Mouse (Mus musculus): Measurements from ENCODE around the gene Gnao1. TPM values are rescaled to one million over a fixed set of nuclear protein-coding genes. Genes with fewer than 3 reads are reported as not detected.

Gene Gnao1
- polyA plus RNA-seq, 1 experiment from 2014 or later, result 11.0 TPM

DNA sequence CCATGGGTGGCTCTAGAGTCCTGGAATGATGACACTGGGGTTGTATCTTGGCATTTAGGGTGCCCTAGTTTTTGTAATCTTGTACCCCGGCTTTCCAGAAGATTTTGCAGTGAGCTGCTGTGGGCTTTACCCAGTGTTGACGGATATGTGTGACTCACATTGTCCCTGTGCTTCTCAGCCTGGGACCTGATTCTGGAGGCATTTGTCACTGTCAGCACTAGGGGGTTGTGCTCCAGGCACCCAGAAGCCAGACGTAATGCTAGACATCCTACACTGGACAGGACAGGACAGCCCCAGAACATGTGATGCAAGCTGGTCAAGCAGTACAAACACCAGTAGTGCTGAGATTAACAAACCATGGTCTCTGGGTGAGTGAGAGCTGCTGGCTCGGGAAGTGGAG, 136.0 kb downstream of the Gnao1 start:
- Histone ChIP-seq H3K4me3 (no peak overlapping the region), H3K4me2 (no peak overlapping the region), H3K9ac (no peak overlapping the region), H3K27me3 (no peaks in the 10 kb centered on the region), H3K4me1 (replicated peaks) (peaks cover 19% of the 10 kb centered on the region), H3K27ac (no peak overlapping the region), H3K9me3 (replicated peaks) (no peaks in the 10 kb centered on the region), H3K36me3 (0 out of 2 replicates have a peak, but pooled peaks cover 2% of the 10 kb centered on the region)
- ATAC-seq (replicated peaks; ENCODE audit: insufficient number of reproducible peaks, insufficient read depth, low FRiP score, low read depth), result no peak
- WGBS, result 31% methylated on average over 4 of the region's 4 CpGs

DNA sequence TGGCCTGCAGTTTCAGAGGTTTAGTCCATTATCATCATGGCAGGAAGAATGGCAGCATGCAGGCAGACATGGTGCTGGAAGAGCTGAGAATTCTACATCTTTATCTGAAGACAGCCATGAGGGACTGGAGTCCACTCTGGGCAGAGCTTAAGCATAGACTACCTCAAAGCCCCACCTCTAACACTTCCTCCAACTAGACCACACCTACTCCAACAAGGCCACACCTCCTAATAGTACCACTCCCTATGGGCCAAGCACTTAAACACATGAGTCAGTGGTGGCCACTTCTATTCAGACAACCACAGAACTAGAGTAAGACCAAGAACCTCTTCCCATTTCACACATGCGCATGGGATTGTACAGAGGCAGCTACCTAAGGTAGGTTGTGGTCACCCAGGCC, 136.6 kb downstream of the Gnao1 start:
- no peak overlapping the region for H3K9ac ChIP-seq
- no peak overlapping the region for H3K4me2 ChIP-seq
- H3K36me3 ChIP-seq, result 0 out of 2 replicates have a peak, but pooled peaks cover 3% of the 10 kb centered on the region
- H3K9me3 ChIP-seq (replicated peaks), result no peaks in the 10 kb centered on the region
- H3K27ac ChIP-seq, result no peak overlapping the region
- H3K27me3 ChIP-seq, result no peaks in the 10 kb centered on the region
- whole genome bisulfite sequencing, result 96% methylated on average over 1 of the region's 1 CpGs
- H3K4me1 ChIP-seq (replicated peaks), result peaks cover 12% of the 10 kb centered on the region
- H3K4me3 ChIP-seq, result no peak overlapping the region
- ATAC-seq (replicated peaks; ENCODE audit: insufficient number of reproducible peaks, insufficient read depth, low FRiP score, low read depth), result no peak

DNA sequence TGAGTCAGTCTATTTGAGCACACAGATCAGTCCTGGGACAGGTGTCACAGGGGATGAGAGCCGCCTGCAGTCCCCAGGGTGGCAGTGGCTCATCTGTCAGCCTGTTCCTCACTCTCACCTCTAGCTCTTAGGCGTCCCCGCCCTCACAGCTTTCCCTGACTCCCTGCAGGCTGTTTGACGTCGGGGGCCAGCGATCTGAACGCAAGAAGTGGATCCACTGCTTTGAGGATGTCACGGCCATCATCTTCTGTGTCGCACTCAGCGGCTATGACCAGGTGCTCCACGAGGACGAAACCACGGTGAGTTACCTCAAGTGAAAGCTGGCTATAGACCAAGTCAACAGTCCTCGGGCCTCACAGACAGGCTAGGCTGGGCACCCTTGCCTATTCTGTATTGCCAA, 140.4 kb downstream of the Gnao1 start:
- H3K27me3 ChIP-seq, result no peaks in the 10 kb centered on the region
- H3K9me3 ChIP-seq (replicated peaks), result no peaks in the 10 kb centered on the region
- no peak overlapping the region for H3K4me2 ChIP-seq
- H3K9ac ChIP-seq, result no peak overlapping the region
- 62% methylated on average over 14 of the region's 14 CpGs for WGBS
- peaks cover 6% of the 10 kb centered on the region; the same call in 1 of the 2 replicates for H3K4me1 ChIP-seq (replicated peaks)
- no peak for ATAC-seq (replicated peaks; ENCODE audit: insufficient number of reproducible peaks, insufficient read depth, low FRiP score, low read depth)
- H3K4me3 ChIP-seq, result no peak overlapping the region
- 0 out of 2 replicates have a peak, but pooled peaks cover 8% of the 10 kb centered on the region for H3K36me3 ChIP-seq
- H3K27ac ChIP-seq, result no peak overlapping the region

DNA sequence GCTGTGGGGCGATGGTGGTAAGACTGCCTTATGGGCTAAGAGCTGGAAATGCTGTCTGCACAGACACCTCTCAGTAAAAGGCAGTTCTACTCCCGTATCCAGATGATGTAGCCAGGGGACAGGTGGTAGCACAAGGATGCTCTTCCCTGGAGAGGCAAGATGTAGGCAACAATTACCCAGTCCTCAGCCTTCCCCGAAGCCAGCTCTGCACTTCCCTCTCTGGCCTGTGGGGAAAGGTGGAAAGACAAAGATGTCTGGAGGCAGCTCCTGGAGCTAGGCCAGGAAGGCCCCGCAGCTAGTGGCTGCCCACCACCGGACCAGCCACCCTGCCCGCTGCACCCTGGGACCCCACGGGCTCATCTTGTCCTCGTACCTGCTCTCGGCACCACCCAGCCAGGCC, 142.7 kb downstream of the Gnao1 start:
- Histone ChIP-seq H3K4me2 (no peak overlapping the region), H3K27me3 (no peaks in the 10 kb centered on the region), H3K27ac (no peak overlapping the region), H3K4me1 (replicated peaks) (no peaks in the 10 kb centered on the region; the same call in 1 of the 2 replicates), H3K9me3 (replicated peaks) (no peaks in the 10 kb centered on the region), H3K36me3 (0 out of 2 replicates have a peak, but pooled peaks cover 8% of the 10 kb centered on the region), H3K4me3 (no peak overlapping the region), H3K9ac (no peak overlapping the region)
- ATAC-seq (replicated peaks; ENCODE audit: insufficient number of reproducible peaks, insufficient read depth, low FRiP score, low read depth), result no peak
- WGBS, result 82% methylated on average over 9 of the region's 9 CpGs

DNA sequence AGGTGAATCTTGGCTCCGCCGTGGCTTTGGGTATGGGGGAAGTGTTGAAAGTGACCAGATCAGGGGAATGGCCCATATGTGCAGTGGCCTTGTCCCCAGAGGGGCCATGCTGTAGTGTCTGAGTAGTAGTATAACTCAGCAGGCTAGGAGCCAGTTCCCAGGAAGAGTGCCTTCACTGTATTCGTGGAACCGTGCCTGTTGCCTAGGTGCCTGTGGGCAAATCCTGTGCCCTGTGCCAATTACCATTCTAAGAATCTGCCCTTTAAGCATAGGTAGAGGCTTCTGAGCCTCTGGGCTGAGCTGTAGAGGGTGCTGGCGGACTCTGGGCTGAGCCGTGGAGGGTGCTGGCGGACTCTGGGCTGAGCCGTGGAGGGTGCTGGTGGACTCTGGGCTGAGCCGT, 148.6 kb downstream of the Gnao1 start:
- Histone ChIP-seq H3K9ac (no peak overlapping the region), H3K36me3 (0 out of 2 replicates have a peak, but pooled peaks cover 5% of the 10 kb centered on the region)
- WGBS, result 91% methylated on average over 9 of the region's 9 CpGs

DNA sequence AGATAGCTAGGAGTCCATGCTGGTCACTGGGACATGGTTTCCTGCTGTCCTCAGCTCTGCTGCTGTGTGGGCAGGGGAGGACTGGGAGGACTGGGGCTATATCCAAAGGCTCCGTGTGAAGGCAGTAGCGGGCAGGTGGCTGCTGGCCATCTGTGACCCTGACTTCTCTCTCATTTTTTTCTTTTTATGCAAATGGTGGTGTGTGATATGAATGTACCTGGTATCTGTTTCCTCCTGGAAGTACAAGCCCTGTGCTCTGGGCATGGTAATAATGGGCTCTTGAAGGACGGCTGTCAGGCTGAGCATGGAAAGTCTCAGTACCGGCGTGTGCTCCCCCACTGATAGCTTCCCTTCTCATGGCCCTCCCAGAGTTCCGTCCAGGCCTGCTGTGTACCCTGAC, 151.1 kb downstream of the Gnao1 start:
- no peak overlapping the region for H3K4me2 ChIP-seq

More for the DNA sequence above, 148.6 kb downstream of the Gnao1 start:
- Histone ChIP-seq H3K9me3 (replicated peaks) (no peaks in the 10 kb centered on the region), H3K4me3 (no peak overlapping the region), H3K4me2 (no peak overlapping the region), H3K27ac (no peak overlapping the region), H3K27me3 (no peaks in the 10 kb centered on the region), H3K4me1 (replicated peaks) (no peaks in the 10 kb centered on the region)
- ATAC-seq (replicated peaks; ENCODE audit: insufficient number of reproducible peaks, insufficient read depth, low FRiP score, low read depth), result no peak

DNA sequence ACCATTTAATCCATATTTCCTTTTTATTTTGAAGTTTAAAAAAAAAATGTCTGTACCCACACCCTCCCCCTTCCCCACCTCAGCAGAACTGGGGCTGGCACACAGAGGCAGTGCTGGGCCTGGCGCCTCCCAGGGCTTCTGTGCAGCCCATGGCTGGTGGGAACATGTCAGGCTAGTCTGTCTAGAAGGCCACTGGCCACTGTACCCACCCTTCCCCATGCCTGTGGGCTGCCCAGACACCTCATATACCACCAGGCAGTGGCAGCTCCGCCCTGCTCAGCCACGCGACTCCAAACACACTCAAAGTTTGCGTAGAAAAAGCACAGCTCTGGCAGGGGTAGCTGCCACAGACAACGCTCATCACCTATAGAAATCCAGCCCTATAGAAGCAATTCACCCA, 158.5 kb downstream of the Gnao1 start:
- Histone ChIP-seq H3K4me2 (no peak overlapping the region), H3K27ac (no peak overlapping the region), H3K27me3 (no peaks in the 10 kb centered on the region), H3K4me1 (replicated peaks) (no peaks in the 10 kb centered on the region), H3K4me3 (no peak overlapping the region), H3K9me3 (replicated peaks) (no peaks in the 10 kb centered on the region), H3K9ac (no peak overlapping the region), H3K36me3 (peaks cover 26% of the 10 kb centered on the region)
- ATAC-seq (replicated peaks; ENCODE audit: insufficient number of reproducible peaks, insufficient read depth, low FRiP score, low read depth), result no peak
- 78% methylated on average over 6 of the region's 6 CpGs for WGBS

More for the DNA sequence above, 151.1 kb downstream of the Gnao1 start:
- ATAC-seq (replicated peaks; ENCODE audit: insufficient number of reproducible peaks, insufficient read depth, low FRiP score, low read depth), result no peak
- no peaks in the 10 kb centered on the region for H3K27me3 ChIP-seq
- 61% methylated on average over 6 of the region's 6 CpGs for WGBS
- H3K9me3 ChIP-seq (replicated peaks), result no peaks in the 10 kb centered on the region
- H3K9ac ChIP-seq, result no peak overlapping the region
- no peaks in the 10 kb centered on the region for H3K4me1 ChIP-seq (replicated peaks)
- no peaks in the 10 kb centered on the region for H3K36me3 ChIP-seq
- H3K4me3 ChIP-seq, result no peak overlapping the region
- H3K27ac ChIP-seq, result no peak overlapping the region

DNA sequence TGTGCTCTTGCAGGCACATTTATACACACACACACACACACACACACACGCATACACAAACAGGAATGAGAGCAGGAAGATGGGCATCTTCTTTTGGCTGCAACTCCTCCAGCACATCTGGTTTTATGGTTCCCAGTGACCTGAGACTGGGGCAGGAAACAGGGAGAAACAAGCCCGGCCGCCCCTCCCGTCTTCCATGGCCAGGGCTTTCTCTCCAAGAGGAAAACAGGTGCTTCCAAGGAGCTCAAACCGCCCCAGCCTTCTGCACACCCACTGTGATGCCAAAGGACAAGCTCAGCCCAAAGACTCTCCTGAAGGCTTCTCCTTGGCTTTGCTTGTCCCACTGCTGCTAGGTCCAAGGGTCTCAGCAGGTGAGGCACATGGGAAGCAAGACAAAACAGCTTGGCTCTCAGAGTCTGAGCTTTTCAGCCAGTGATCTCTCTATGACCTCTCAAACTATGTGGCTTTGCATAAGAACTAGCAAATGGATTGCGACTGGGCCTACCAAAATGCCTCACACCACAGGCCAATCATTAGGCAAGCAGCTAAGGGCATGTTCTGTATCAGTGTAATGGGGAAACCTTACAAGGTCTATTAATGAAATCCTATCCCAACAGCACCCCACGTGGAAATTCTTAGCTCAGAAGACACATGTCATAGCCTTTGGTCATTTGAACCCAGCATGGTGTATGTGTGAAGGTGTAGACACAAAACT, 160.0 kb downstream of the Gnao1 start:
- Histone ChIP-seq H3K9ac (no peak overlapping the region), H3K27me3 (no peaks in the 10 kb centered on the region), H3K27ac (no peak overlapping the region), H3K36me3 (peaks cover 41% of the 10 kb centered on the region), H3K9me3 (replicated peaks) (no peaks in the 10 kb centered on the region), H3K4me2 (no peak overlapping the region), H3K4me1 (replicated peaks) (no peaks in the 10 kb centered on the region), H3K4me3 (no peak overlapping the region)
- ATAC-seq (replicated peaks; ENCODE audit: insufficient number of reproducible peaks, insufficient read depth, low FRiP score, low read depth), result no peak
- 78% methylated on average over 7 of the region's 7 CpGs for WGBS

DNA sequence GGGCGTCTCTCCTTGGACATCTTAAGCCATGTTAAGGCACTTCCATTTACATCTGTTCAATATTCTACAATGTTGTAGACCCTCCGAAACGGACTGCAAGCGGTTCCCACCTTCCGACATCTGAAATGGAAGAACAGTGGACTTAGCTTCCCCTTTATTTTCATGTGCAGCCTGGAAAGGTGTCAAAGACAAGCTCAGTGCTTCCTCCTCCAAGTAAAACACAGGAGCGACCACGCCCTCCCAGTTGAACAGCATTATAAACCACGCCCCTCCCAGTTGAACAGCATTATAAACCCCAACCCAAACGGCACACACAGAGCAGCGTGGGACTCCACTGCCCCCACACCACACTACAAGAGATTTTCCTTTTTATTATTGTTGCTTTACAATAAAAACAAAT, 161.7 kb downstream of the Gnao1 start:
- 91% methylated on average over 10 of the region's 10 CpGs for WGBS
- H3K4me1 ChIP-seq (replicated peaks), result no peaks in the 10 kb centered on the region
- no peak overlapping the region for H3K9ac ChIP-seq
- no peak overlapping the region for H3K4me3 ChIP-seq
- H3K9me3 ChIP-seq (replicated peaks), result no peaks in the 10 kb centered on the region
- H3K27me3 ChIP-seq, result no peaks in the 10 kb centered on the region
- no peak overlapping the region for H3K4me2 ChIP-seq
- ATAC-seq (replicated peaks; ENCODE audit: insufficient number of reproducible peaks, insufficient read depth, low FRiP score, low read depth), result no peak
- H3K27ac ChIP-seq, result no peak overlapping the region
- peaks cover 57% of the 10 kb centered on the region for H3K36me3 ChIP-seq

DNA sequence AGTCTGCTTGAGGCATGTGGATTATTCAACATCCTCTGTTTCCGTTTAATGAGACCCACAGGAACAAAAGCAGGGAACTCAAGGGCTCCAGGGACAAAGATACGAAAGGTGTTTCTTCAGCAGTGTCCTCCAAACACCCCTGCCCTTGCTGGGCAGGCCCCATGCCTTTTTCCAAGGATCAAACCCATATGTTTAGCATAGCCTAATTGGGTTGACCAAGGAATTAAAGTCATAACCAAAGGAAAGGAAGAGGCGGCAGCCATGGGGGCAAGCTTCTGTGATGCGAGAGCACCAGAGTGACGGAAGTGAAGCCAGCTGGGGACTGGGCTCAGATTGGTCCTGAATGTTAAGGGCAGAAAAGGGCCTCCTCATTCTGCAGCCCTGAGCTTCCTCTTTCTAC, 162.4 kb downstream of the Gnao1 start:
- H3K27ac ChIP-seq, result no peak overlapping the region
- ATAC-seq (replicated peaks; ENCODE audit: insufficient number of reproducible peaks, insufficient read depth, low FRiP score, low read depth), result no peak
- H3K9me3 ChIP-seq (replicated peaks), result no peaks in the 10 kb centered on the region
- no peak overlapping the region for H3K9ac ChIP-seq
- 92% methylated on average over 5 of the region's 5 CpGs for WGBS
- peaks cover 63% of the 10 kb centered on the region for H3K36me3 ChIP-seq
- no peaks in the 10 kb centered on the region for H3K4me1 ChIP-seq (replicated peaks)
- no peak overlapping the region for H3K4me2 ChIP-seq
- no peak overlapping the region for H3K4me3 ChIP-seq
- H3K27me3 ChIP-seq, result no peaks in the 10 kb centered on the region

DNA sequence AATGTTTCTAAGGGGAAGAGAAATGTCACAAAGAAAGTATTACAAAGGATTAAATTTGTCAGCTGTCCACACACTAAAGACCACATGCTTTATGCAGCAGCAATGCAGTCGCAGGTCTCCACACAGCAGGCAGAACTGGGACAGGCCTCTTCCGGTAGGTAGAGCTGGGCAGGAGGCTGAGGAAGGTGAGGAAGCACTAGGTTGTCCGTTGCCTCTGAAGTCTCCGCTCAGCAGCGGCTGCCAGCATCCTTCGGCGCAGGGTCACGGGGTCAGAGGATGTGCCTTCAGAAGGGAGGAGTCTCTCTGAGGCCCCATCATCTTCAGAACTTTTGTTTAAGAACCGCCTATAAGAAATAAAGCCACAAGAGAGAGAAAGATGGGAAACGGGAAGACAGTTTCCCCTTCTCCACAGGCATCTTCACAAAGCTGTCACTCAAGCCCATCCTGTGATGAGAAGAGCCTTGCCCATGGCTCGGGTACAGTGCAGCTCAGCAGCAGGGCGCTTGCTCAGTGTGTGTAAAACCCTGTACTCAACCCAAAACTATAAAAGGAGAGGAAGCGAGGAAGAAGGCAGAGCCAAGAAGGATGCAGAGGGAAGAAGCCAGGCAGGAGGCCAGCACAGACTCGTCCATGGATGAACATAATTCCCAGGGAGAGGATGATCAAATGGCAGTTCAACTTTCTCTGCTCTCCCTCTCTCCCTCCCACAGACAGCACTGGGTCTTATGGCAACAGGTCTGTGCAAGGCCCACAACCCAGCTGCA, 163.4 kb downstream of the Gnao1 start:
- 84% methylated on average over 14 of the region's 14 CpGs for WGBS
- H3K27ac ChIP-seq, result no peak overlapping the region
- no peak overlapping the region for H3K4me3 ChIP-seq

More for the DNA sequence above, 163.4 kb downstream of the Gnao1 start:
- no peaks in the 10 kb centered on the region for H3K9me3 ChIP-seq (replicated peaks)
- peaks cover 68% of the 10 kb centered on the region for H3K36me3 ChIP-seq
- no peak overlapping the region for H3K9ac ChIP-seq
- H3K27me3 ChIP-seq, result no peaks in the 10 kb centered on the region
- no peak; the same call in 1 of the 2 replicates for ATAC-seq (replicated peaks; ENCODE audit: insufficient number of reproducible peaks, insufficient read depth, low FRiP score, low read depth)
- no peaks in the 10 kb centered on the region for H3K4me1 ChIP-seq (replicated peaks)
- H3K4me2 ChIP-seq, result no peak overlapping the region
